Comparison of ENCODE assay signal across 15 mouse cellular contexts in genomic region chr2:72416095-72417080, GRCm38 (mm10).
"Had no signal": no experiment of that assay in that cellular context is flagged by ENCODE, and none has a peak within 500 bp of the region (broad histone marks: within the 10 kb centered on the region; RNA-seq: fewer than 3 reads in every experiment).

No protein-coding gene starts in this region.

- H3K27me3 ChIP-seq: limb, embryonic 12.5 days; liver, embryonic 13.5 days; megakaryocyte, embryonic 14.5 days; neural tube, embryonic 13.5 days had no signal

- H3K9ac ChIP-seq: limb, embryonic 12.5 days; liver, embryonic 13.5 days; liver, postnatal 0 days; neural tube, embryonic 13.5 days had no signal

- DNase-seq: kidney, adult 2 months; layer of hippocampus, adult 9-11 months; layer of hippocampus, postnatal 36 days; liver; liver, embryonic 13.5 days; liver, postnatal 0 days; retina, postnatal 1 day; right cerebral cortex, postnatal 4 days had no signal

- H3K9me3 ChIP-seq: limb, embryonic 12.5 days; liver, embryonic 13.5 days; megakaryocyte, embryonic 14.5 days; neural tube, embryonic 13.5 days had no signal

- H3K36me3 ChIP-seq: limb, embryonic 12.5 days; neural tube, embryonic 13.5 days had no signal

- ATAC-seq: liver, postnatal 0 days; lung, postnatal 0 days; midbrain, embryonic 16.5 days had no signal

- H3K27ac ChIP-seq: limb, embryonic 12.5 days; liver, embryonic 13.5 days; macrophage; neural tube, embryonic 13.5 days had no signal

- H3K4me2 ChIP-seq: limb, embryonic 12.5 days; liver, embryonic 13.5 days; midbrain, embryonic 11.5 days; neural tube, embryonic 13.5 days had no signal

- H3K4me1 ChIP-seq: liver, embryonic 13.5 days; neural tube, embryonic 13.5 days had no signal

- H3K4me3 ChIP-seq: limb, embryonic 12.5 days; liver, embryonic 13.5 days; megakaryocyte, embryonic 14.5 days; neural tube, embryonic 13.5 days had no signal
